Mouse (Mus musculus) megakaryocyte, embryonic 14.5 days (primary cell): ENCODE data around the gene Abl1.

Source experiments
- FLI1 ChIP-seq: IDR thresholded peaks from 2 replicates; pipeline ENCODE4 v1.6.1; 2012; ENCODE audit warnings: low read length, inconsistent platforms, mixed read lengths
- GATA1 ChIP-seq: IDR thresholded peaks from 3 replicates; pipeline ENCODE4 v1.6.1; 2012; ENCODE audit warnings: mixed read lengths, low read length, inconsistent platforms, borderline replicate concordance

- TF ChIP-seq GATA1: no peak
- no peak for TF ChIP-seq FLI1
Measured at GRCm38 (mm10) chr2:31749046-31749709, 61.0 kb downstream of the Abl1 start.
